Mouse (Mus musculus) midbrain, embryonic 13.5 days (tissue): ENCODE results near the gene Dnajb5. TPM values are rescaled to one million over a fixed set of nuclear protein-coding genes. Genes with fewer than 3 reads are reported as not detected.

Source experiments
- ATAC-seq: fragments of 200-750 bp; cut with Nextera tagmentation; 2 replicates; pipeline ENCODE4 v1.8.0; 2017; ENCODE audit warnings: mild to moderate bottlenecking, moderate TSS enrichment, moderate library complexity
- H3K27ac ChIP-seq: fragments of 300-500 bp; sonication (generic); 2 replicates; pipeline ENCODE4 v1.5.1; 2015; ENCODE audit warnings: inconsistent platforms, mild to moderate bottlenecking, moderate library complexity
- H3K27me3 ChIP-seq: fragments of 300-500 bp; sonication (generic); 2 replicates; pipeline ENCODE4 v1.6.1; 2015; ENCODE audit warnings: mild to moderate bottlenecking, inconsistent platforms
- H3K36me3 ChIP-seq: fragments of 300-500 bp; sonication (generic); 2 replicates; pipeline ENCODE4 v1.6.1; 2015; ENCODE audit warnings: mild to moderate bottlenecking, inconsistent platforms
- H3K4me1 ChIP-seq: fragments of 300-500 bp; sonication (generic); replicated peaks from 2 replicates; pipeline ENCODE4 v1.6.1; 2015; ENCODE audit warnings: inconsistent platforms
- H3K4me2 ChIP-seq: fragments of 300-500 bp; sonication (generic); replicated peaks from 2 replicates; pipeline ENCODE4 v1.6.1; 2015; ENCODE audit warnings: moderate library complexity, mild to moderate bottlenecking, inconsistent platforms
- H3K4me3 ChIP-seq: fragments of 300-500 bp; sonication (generic); replicated peaks from 2 replicates; pipeline ENCODE4 v1.5.1; 2015; ENCODE audit warnings: mild to moderate bottlenecking, inconsistent platforms
- H3K9ac ChIP-seq: fragments of 300-500 bp; sonication (generic); replicated peaks from 2 replicates; pipeline ENCODE4 v1.6.1; 2015; ENCODE audit warnings: mild to moderate bottlenecking, inconsistent platforms
- H3K9me3 ChIP-seq: fragments of 300-500 bp; sonication (generic); 2 replicates; pipeline ENCODE4 v1.6.1; 2016; ENCODE audit warnings: mild to moderate bottlenecking, inconsistent platforms
- WGBS: fragments of 180-500 bp; shearing (Covaris S2); methylation state at CpG from one replicate; pipeline ENCODE4 v1.1.7; 2015; 5-methylcytosine and 5-hydroxymethylcytosine counted together
- polyA plus RNA-seq: library from polyadenylated mRNA; unstranded; fragments of >200 nt; fragmentation: Nextera tagmentation; extraction: Ambion mirVana; gene quantifications from 2 replicates; pipeline ENCODE4 v1.2.1, GENCODE M21; 2015

Dnajb5 gene
- polyA plus RNA-seq, 1 experiment from 2014 or later = 58.2 TPM

- H3K4me3 ChIP-seq = no peak overlapping the region
- no peaks in the 10 kb centered on the region for H3K9me3 ChIP-seq
- no peaks in the 10 kb centered on the region for H3K27me3 ChIP-seq
- H3K4me1 ChIP-seq = peaks cover 39% of the 10 kb centered on the region
- peaks cover 4% of the 10 kb centered on the region; the same call in 1 of the 2 replicates for H3K36me3 ChIP-seq
- no peak overlapping the region for H3K9ac ChIP-seq
- no peak overlapping the region for H3K4me2 ChIP-seq
- no peak for ATAC-seq
- WGBS = 17% methylated on average over 6 of the region's 6 CpGs
- no peak overlapping the region for H3K27ac ChIP-seq
These were observed 4.6 kb upstream of the Dnajb5 start for GRCm38 (mm10) chr4:42945043-42945442.

GRCm38 (mm10) chr4:42945445-42945844 is 4.2 kb upstream of the Dnajb5 start:
- Histone ChIP-seq H3K4me3 (no peak overlapping the region), H3K4me2 (no peak overlapping the region), H3K27me3 (no peaks in the 10 kb centered on the region), H3K27ac (no peak overlapping the region), H3K4me1 (peaks cover 41% of the 10 kb centered on the region), H3K36me3 (0 out of 2 replicates have a peak, but pooled peaks cover under 1% of the 10 kb centered on the region), H3K9ac (no peak overlapping the region), H3K9me3 (no peaks in the 10 kb centered on the region)
- no peak for ATAC-seq
- 90% methylated on average over 3 of the region's 3 CpGs for WGBS

DNA sequence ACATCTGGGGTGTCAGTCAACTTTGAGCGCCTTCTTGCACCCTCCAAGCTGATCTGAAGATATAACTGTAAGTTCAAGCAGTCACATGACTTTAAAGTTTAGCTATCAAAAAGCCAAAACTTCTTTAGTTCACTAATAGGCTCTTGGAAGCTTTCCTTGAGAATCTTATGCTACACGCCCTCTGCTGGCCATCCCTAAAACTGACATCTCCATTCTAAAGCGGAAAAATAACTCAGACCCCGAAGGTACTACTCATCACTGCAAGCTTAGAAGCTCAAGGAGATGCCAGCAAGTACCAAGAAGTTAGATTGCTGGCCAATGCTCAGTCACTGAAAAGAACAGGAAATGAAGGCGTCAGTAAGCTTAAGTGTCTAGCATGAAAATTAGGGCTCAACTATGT is 3.7 kb upstream of the Dnajb5 start:
- Histone ChIP-seq H3K4me3 (no peak overlapping the region), H3K27me3 (no peaks in the 10 kb centered on the region), H3K36me3 (no peaks in the 10 kb centered on the region), H3K9ac (no peak overlapping the region), H3K4me2 (peak overlapping the region; percentile 44), H3K27ac (peak overlapping the region; percentile 98), H3K9me3 (no peaks in the 10 kb centered on the region), H3K4me1 (peaks cover 46% of the 10 kb centered on the region)
- 6% methylated on average over 5 of the region's 5 CpGs for WGBS
- ATAC-seq = no peak

DNA sequence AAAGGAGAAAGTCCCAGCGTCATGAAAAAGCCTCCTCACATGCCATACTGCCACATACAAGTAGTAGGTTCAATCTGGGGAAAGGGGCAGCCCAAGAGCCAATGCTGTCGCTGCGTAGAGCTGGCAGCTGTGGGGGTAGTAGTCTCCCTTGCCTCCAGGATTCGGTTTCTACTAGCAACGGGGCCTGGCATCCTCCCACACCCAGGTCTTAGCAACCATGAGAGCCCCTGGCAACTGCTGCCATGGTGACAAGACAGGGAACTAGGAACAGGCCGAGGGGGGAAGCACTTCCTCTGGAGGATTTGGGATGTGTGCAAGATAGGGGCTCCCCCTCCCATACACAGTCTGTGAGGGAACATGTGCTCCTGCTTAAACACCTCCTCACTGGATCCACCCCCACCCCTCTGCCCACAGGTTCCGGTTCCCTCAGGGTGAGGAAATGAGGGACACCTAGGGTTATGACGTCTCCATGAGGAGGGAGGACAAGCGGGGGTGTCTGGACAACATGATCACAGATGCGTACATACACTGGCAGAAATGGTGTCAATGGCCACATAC is 2.8 kb upstream of the Dnajb5 start:
- H3K9ac ChIP-seq = peak overlapping the region; percentile 47

DNA sequence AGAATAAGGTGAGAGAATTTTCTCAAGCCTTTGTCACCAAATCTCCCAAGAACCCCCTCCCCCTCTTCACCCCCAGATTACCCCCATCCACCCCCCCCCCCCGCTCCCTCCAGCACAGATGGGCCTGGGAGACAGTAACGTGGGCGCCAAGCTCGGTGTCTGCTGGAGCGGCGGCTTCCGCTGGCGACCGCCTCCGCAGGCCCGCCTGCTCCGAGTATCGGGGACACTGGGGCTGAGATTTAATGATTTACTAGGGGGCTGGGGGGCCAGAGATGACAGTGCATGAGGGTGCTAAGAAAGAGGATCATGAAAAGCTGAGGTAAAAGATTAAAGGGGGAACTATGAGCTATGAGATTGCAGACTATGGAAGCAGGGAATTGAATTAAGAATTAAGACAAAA is 1.1 kb upstream of the Dnajb5 start:
- Histone ChIP-seq H3K27ac (peak overlapping the region; percentile 98), H3K36me3 (0 out of 2 replicates have a peak, but pooled peaks cover 7% of the 10 kb centered on the region), H3K4me2 (peak overlapping the region; percentile 98; the same call in 1 of the 2 replicates), H3K27me3 (no peaks in the 10 kb centered on the region), H3K4me3 (no peak overlapping the region), H3K4me1 (peaks cover 72% of the 10 kb centered on the region), H3K9ac (no peak overlapping the region), H3K9me3 (no peaks in the 10 kb centered on the region)
- ATAC-seq = no peak
- 38% methylated on average over 13 of the region's 13 CpGs for WGBS

More for the DNA sequence above, 2.8 kb upstream of the Dnajb5 start:
- peak; percentile 59 for ATAC-seq
- 18% methylated on average over 10 of the region's 10 CpGs for WGBS
- Histone ChIP-seq H3K36me3 (no peaks in the 10 kb centered on the region), H3K27me3 (no peaks in the 10 kb centered on the region), H3K4me1 (peaks cover 55% of the 10 kb centered on the region), H3K4me3 (0 out of 2 replicates have a peak overlapping the region, but pooled peaks have one; percentile 6), H3K27ac (peak overlapping the region; percentile 98), H3K4me2 (peak overlapping the region; percentile 44), H3K9me3 (no peaks in the 10 kb centered on the region)

- Histone ChIP-seq H3K9ac (no peak overlapping the region; the same call in 1 of the 2 replicates), H3K9me3 (no peaks in the 10 kb centered on the region), H3K27me3 (no peaks in the 10 kb centered on the region), H3K36me3 (0 out of 2 replicates have a peak, but pooled peaks cover 7% of the 10 kb centered on the region), H3K4me3 (peak overlapping the region; percentile 79), H3K4me1 (peaks cover 78% of the 10 kb centered on the region), H3K4me2 (peak overlapping the region; percentile 98), H3K27ac (peak overlapping the region; percentile 98)
- 14% methylated on average over 14 of the region's 14 CpGs for WGBS
- ATAC-seq = no peak
These were observed 451 bp upstream of the Dnajb5 start for GRCm38 (mm10) chr4:42949051-42949675.

DNA sequence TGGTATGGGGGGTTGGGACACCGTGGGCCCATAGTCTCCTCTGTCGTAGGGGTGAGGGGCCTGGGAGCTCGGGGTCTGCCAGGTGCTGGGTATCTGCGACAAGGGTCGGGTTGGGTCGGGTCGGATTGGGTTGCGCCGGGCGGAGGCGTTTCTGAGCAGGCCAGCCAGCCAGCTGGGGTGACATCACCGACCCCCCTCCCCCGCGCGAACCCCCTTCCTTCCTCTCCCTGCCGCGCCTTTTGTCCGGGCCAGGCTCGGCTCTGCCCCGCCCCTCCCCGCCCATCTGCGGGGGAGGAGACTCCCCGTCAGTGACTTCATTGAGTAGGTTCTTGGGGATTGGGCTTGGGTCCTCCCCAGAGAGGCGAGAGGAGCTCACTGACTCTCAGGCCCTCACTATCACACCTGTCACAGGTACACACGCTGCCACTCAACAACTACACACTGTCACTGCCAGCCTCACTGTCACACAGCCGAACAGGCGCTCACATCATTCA is 498 bp downstream of the Dnajb5 start:
- peak overlapping the region; percentile 98 for H3K9ac ChIP-seq
- no peaks in the 10 kb centered on the region for H3K27me3 ChIP-seq
- H3K4me2 ChIP-seq = peak overlapping the region; percentile 98
- peaks cover 13% of the 10 kb centered on the region; the same call in 1 of the 2 replicates for H3K36me3 ChIP-seq
- ATAC-seq = peak; percentile 61
- H3K4me3 ChIP-seq = peak overlapping the region; percentile 79
- no peaks in the 10 kb centered on the region for H3K9me3 ChIP-seq
- H3K27ac ChIP-seq = peak overlapping the region; percentile 98
- H3K4me1 ChIP-seq = peaks cover 88% of the 10 kb centered on the region
- WGBS = under 1% methylated on average over 14 of the region's 27 CpGs

- peak overlapping the region; percentile 79 for H3K4me3 ChIP-seq
- H3K27me3 ChIP-seq = no peaks in the 10 kb centered on the region
- H3K4me2 ChIP-seq = peak overlapping the region; percentile 98
- 55% methylated on average over 11 of the region's 11 CpGs for WGBS
- H3K27ac ChIP-seq = peak overlapping the region; percentile 98
- no peaks in the 10 kb centered on the region for H3K9me3 ChIP-seq
- peaks cover 25% of the 10 kb centered on the region for H3K36me3 ChIP-seq
- peak overlapping the region; percentile 98 for H3K9ac ChIP-seq
- peaks cover 80% of the 10 kb centered on the region for H3K4me1 ChIP-seq
- ATAC-seq = no peak
These were observed 1.9 kb downstream of the Dnajb5 start for GRCm38 (mm10) chr4:42951206-42952195.

- WGBS = 86% methylated on average over 7 of the region's 7 CpGs
- Histone ChIP-seq H3K27ac (peak overlapping the region; percentile 98), H3K36me3 (peaks cover 35% of the 10 kb centered on the region), H3K9ac (peak overlapping the region; percentile 98), H3K27me3 (no peaks in the 10 kb centered on the region), H3K4me1 (peaks cover 69% of the 10 kb centered on the region), H3K4me3 (peak overlapping the region; percentile 79), H3K4me2 (peak overlapping the region; percentile 98), H3K9me3 (no peaks in the 10 kb centered on the region)
- ATAC-seq = no peak
These were observed 2.9 kb downstream of the Dnajb5 start for GRCm38 (mm10) chr4:42952563-42952962.

DNA sequence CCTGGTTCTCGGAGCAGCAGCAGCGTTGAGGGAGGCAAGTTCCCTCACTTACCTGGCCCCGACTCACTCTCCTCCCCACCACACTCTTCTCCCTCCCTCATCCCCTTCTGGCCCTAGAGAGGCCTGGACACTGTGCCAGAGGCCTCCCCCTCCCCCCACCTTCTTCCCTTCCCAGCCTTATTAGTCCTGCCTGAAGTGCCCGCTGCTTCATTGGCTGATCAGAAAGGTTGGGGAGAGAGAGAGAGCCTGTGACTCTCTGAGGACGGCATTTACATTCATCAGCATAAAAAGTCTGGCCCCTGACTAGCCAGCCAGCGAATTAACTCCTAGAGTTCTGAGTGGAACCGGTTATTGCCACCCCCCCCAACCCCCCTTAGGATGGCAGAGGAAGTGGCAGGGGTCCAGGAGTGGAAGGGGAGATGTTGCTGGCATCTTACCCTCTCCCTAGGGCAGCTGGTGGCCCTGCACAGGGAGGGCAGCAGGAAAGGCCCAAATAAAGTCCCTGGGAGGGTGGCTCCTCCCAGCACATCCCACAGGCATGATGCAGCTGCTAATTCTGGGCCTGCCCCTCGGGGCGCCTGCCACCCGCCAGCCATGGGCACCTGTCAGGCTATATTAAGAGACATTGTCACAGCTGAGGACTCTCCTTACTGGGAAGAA is 4.0 kb downstream of the Dnajb5 start:
- ATAC-seq = peak; percentile 17; the same call in 1 of the 2 replicates
- H3K4me2 ChIP-seq = peak overlapping the region; percentile 98
- 7% methylated on average over 10 of the region's 10 CpGs for WGBS
- no peaks in the 10 kb centered on the region for H3K27me3 ChIP-seq
- H3K9me3 ChIP-seq = no peaks in the 10 kb centered on the region
- peak overlapping the region; percentile 98 for H3K9ac ChIP-seq
- H3K27ac ChIP-seq = peak overlapping the region; percentile 98
- H3K4me3 ChIP-seq = peak overlapping the region; percentile 79
- H3K4me1 ChIP-seq = peaks cover 59% of the 10 kb centered on the region
- H3K36me3 ChIP-seq = peaks cover 44% of the 10 kb centered on the region

DNA sequence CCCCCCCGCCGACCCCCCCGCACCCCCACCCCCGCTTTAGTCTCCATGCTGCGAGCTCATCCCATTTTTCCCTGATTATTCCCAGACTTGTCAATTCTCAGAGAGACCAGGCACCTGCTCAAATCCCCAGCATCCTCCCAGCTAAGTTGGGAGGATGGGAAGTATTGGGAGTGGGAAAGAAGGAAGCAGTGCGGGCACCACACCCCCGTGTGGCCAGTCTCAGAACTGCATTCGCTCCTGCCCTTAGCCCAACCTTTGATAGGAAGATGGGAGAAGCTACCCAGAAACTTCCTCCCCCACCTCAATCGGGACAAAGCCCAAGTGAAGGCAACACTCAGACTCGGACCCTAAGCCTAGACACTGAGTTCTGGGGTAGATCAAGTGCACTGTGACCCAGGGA is 4.7 kb downstream of the Dnajb5 start:
- Histone ChIP-seq H3K4me1 (peaks cover 52% of the 10 kb centered on the region), H3K27ac (peak overlapping the region; percentile 98), H3K4me2 (peak overlapping the region; percentile 98), H3K9me3 (no peaks in the 10 kb centered on the region), H3K9ac (peak overlapping the region; percentile 98), H3K36me3 (peaks cover 51% of the 10 kb centered on the region), H3K4me3 (peak overlapping the region; percentile 79), H3K27me3 (no peaks in the 10 kb centered on the region)
- 3% methylated on average over 10 of the region's 10 CpGs for WGBS
- no peak for ATAC-seq
